Mouse (Mus musculus): Measurements from ENCODE around the gene Cep78.

Cep78 gene

DNA sequence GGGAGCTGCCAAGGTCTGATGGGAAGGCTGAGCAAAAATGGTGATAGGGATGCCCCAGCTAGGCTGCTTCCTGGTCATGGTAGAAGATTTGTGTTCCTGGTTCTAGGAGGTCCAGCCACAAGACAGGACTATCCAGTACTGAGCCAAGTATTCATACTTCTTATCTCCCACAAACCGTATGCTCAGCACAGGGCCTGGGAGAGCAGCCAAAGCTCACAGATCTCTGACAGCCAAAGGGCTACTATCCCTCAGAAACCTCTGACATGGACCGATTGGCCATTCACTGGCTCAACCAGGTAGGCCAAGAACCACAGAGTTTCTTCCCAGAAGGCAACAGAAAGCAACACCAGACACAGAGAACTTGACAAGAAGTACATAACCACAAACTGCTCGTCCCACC is 73.8 kb downstream of the Cep78 start:
- no peak for DNase-seq (ENCODE audit: low spot score in 2 of 2)

DNA sequence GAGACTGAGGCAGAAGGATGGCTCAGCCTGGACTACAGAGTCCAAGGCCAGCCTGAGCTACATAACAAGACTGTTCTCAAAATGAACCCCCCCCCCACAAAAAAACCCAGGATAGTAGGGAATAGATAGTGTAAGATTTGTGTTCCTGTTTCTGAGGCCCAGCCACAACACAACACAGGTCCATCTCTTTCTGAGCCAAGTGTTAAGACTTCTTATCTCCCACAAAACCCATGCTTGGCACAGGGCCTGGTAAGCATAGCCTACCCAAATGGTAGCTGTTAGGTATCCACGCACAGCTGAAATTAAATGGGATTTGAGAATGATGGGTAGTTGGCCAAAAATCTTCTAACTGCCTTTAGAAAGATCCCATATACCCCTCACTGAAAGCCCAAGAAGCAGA is 74.3 kb downstream of the Cep78 start:
- no peak for DNase-seq (ENCODE audit: low spot score in 2 of 2)

DNA sequence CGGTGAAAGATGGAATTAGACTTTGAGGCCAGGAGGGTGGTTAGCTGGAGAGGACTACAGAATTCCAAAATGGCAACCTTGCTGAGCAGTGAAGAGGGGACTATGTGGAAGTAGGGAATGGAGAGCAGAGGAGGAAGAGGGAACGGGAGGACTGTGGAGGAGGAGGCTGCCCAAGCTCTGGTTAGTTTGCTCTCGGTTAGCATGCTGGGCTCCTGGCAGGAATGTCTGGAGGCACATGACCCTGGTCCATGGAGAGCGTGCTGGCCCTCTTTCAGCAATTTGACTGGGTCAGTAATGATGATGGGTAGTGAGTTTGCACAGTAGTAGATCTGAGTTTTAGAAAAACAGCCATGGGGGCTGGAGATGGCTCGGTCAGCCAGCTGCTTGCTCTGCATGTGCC is 76.8 kb downstream of the Cep78 start:
- DNase-seq (ENCODE audit: low spot score in 2 of 2) = no peak

Data from cerebellum, postnatal 4 days (tissue).